Mouse (Mus musculus) hindbrain, embryonic 14.5 days (tissue): ENCODE measurements around the gene Fads6. TPM values are rescaled to one million over a fixed set of nuclear protein-coding genes. Genes with fewer than 3 reads are reported as not detected.

ENCODE experiments used
- ATAC-seq: fragments of 200-750 bp; cut with Nextera tagmentation; 2 replicates; pipeline ENCODE4 v1.8.0; 2017; ENCODE audit warnings: moderate number of reproducible peaks, mild to moderate bottlenecking, moderate TSS enrichment, moderate library complexity; ENCODE audit not compliant: low FRiP score
- DNase-seq: peaks from one replicate; pipeline ENCODE4 v3.0.0-alpha.2; 2015; ENCODE audit warnings: low spot score
- H3K27ac ChIP-seq: fragments of 300-500 bp; sonication (generic); 2 replicates; pipeline ENCODE4 v1.5.1; 2014; ENCODE audit warnings: mild to moderate bottlenecking, moderate library complexity
- H3K27me3 ChIP-seq: fragments of 300-500 bp; sonication (generic); 2 replicates; pipeline ENCODE4 v1.6.1; 2014; ENCODE audit warnings: mild to moderate bottlenecking, low read length, mixed read lengths; ENCODE audit not compliant: control insufficient read depth, insufficient read depth
- H3K36me3 ChIP-seq: fragments of 300-500 bp; sonication (generic); replicated peaks from 2 replicates; pipeline ENCODE4 v1.6.1; 2014; ENCODE audit not compliant: control insufficient read depth, insufficient read depth
- H3K4me1 ChIP-seq: fragments of 300-500 bp; sonication (generic); replicated peaks from 2 replicates; pipeline ENCODE4 v1.6.1; 2014; ENCODE audit warnings: antibody characterized with exemption, low read length, mixed read lengths; ENCODE audit not compliant: control insufficient read depth, insufficient read depth
- H3K4me2 ChIP-seq: fragments of 300-500 bp; sonication (generic); replicated peaks from 2 replicates; pipeline ENCODE4 v1.6.1; 2014; ENCODE audit warnings: mild to moderate bottlenecking, moderate library complexity
- H3K4me3 ChIP-seq: fragments of 300-500 bp; sonication (generic); replicated peaks from 2 replicates; pipeline ENCODE4 v1.5.1; 2014; ENCODE audit warnings: mild to moderate bottlenecking, low read length
- H3K9ac ChIP-seq: fragments of 300-500 bp; sonication (generic); 2 replicates; pipeline ENCODE4 v1.6.1; 2014
- H3K9me3 ChIP-seq: fragments of 300-500 bp; sonication (generic); 2 replicates; pipeline ENCODE4 v1.6.1; 2016; ENCODE audit warnings: low read length; ENCODE audit not compliant: control insufficient read depth
- WGBS: fragments of 180-500 bp; shearing (Covaris S2); extraction: QIAGEN DNeasy Blood & Tissue Kit; methylation state at CpG from one replicate; pipeline ENCODE4 v1.1.7; 2014; 5-methylcytosine and 5-hydroxymethylcytosine counted together
- polyA plus RNA-seq: library from polyadenylated mRNA; unstranded; fragments of >200 nt; fragmentation: Nextera tagmentation; extraction: Ambion mirVana; gene quantifications from 2 replicates; pipeline ENCODE4 v1.2.1, GENCODE M21; 2014

Fads6 gene
- polyA plus RNA-seq, 1 experiment from 2014 or later: 1.4 TPM

DNA sequence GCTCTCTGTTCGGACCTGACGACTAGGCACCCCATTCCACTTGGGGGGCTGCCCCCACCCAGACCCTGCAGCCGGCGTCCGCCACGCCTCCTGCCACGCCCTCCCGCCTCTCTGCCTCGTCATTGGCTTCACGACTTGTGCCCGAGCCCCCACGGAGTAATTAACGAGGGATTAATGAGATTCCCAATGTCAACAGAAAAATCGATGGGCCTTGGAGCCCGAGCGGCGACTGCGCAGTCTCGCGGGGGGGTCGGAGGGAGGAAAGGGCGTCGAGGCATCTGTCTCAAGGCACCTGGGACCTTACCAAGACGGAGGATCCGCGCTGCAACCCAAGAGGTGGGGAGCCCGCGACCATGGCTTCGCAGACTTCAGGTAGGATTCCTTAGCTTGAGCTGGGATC lies 37.1 kb upstream of the Fads6 start, which contains the start of gene Otop3:
TSS of gene Otop3 (plus strand) at position 201 of the 400 bp plus-strand sequence.
- Histone ChIP-seq H3K4me3 (peak within 1 kb of the TSS; percentile 26), H3K27ac (no peak within 1 kb of the TSS), H3K4me2 (peak within 1 kb of the TSS; percentile 66), H3K4me1 (peaks cover 9% of the 10 kb centered on the region), H3K9ac (peak within 1 kb of the TSS; percentile 28; the same call in 1 of the 2 replicates), H3K36me3 (no peaks in the 10 kb centered on the region), H3K9me3 (no peaks in the 10 kb centered on the region), H3K27me3 (peaks cover 40% of the 10 kb centered on the region)
- WGBS: 3% methylated on average over 29 of the region's 29 CpGs
- no peak for DNase-seq
- ATAC-seq: no peak

DNA sequence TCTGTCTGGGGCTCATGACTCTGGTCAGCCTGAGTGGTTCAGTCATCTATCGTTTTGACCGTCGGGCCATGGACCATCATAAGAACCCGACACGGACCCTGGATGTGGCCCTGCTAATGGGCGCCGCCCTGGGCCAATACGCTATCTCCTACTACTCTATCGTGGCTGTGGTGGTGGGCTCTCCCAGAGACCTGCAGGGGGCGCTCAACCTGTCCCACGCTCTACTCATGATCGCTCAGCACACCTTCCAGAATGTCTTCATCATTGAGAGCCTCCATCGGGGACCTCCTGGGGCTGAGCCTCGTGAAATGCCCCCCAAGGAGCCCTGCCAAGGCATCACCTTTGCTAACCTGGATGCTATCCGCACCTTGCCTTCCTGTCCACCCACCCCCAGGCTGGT lies 31.9 kb upstream of the Fads6 start:
- H3K4me1 ChIP-seq: peaks cover 4% of the 10 kb centered on the region
- no peaks in the 10 kb centered on the region for H3K36me3 ChIP-seq
- H3K4me2 ChIP-seq: no peak overlapping the region
- no peak overlapping the region for H3K9ac ChIP-seq
- no peak overlapping the region for H3K4me3 ChIP-seq
- H3K27me3 ChIP-seq: peaks cover 18% of the 10 kb centered on the region
- DNase-seq (no peak), ATAC-seq (no peak)
- WGBS: 67% methylated on average over 15 of the region's 15 CpGs
- H3K9me3 ChIP-seq: no peaks in the 10 kb centered on the region
- H3K27ac ChIP-seq: no peak overlapping the region

DNA sequence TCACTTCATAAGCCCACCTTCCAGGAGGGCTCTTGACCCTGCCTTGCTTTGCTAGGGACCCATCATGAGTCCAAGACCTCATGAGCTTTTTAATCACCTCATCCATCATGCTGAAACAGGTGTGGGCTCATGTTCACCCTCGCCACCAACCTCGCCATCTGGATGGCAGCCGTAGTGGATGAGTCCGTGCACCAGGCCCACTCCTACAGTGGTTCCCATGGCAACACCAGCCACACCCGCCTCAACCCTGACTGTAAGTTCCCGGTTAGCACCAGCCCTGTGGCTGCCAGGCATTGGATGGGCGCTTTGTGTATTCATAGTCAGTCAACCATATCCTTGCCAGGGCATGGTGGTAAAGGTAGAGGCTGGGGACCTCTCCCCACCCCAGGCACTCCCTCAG lies 29.3 kb upstream of the Fads6 start:
- no peaks in the 10 kb centered on the region for H3K9me3 ChIP-seq
- no peaks in the 10 kb centered on the region for H3K4me1 ChIP-seq
- 69% methylated on average over 7 of the region's 7 CpGs for WGBS
- peaks cover 37% of the 10 kb centered on the region for H3K27me3 ChIP-seq
- no peaks in the 10 kb centered on the region for H3K36me3 ChIP-seq
- no peak for DNase-seq
- no peak overlapping the region for H3K27ac ChIP-seq
- no peak for ATAC-seq
- H3K4me3 ChIP-seq: no peak overlapping the region
- H3K4me2 ChIP-seq: no peak overlapping the region
- no peak overlapping the region for H3K9ac ChIP-seq

- no peak overlapping the region for H3K27ac ChIP-seq
- 0 out of 2 replicates have a peak overlapping the region, but pooled peaks have one; percentile 22 for H3K4me2 ChIP-seq
- 22% methylated on average over 31 of the region's 32 CpGs for whole genome bisulfite sequencing
- no peaks in the 10 kb centered on the region for H3K36me3 ChIP-seq
- no peak overlapping the region for H3K9ac ChIP-seq
- DNase-seq (no peak), ATAC-seq (no peak)
- H3K4me3 ChIP-seq: no peak overlapping the region
- no peaks in the 10 kb centered on the region; the same call in 1 of the 2 replicates for H3K4me1 ChIP-seq
- H3K27me3 ChIP-seq: peaks cover 71% of the 10 kb centered on the region
- H3K9me3 ChIP-seq: no peaks in the 10 kb centered on the region
Observed at GRCm38 (mm10) chr11:115323354-115323753, 25.9 kb upstream of the Fads6 start.

GRCm38 (mm10) chr11:115321906-115322693 lies 24.6 kb upstream of the Fads6 start, which contains the start of gene Ush1g:
TSS of gene Ush1g (minus strand) at chr11:115322041.
- Histone ChIP-seq H3K4me2 (peak within 1 kb of the TSS; percentile 24), H3K36me3 (no peaks in the 10 kb centered on the region), H3K27me3 (peaks cover 84% of the 10 kb centered on the region), H3K27ac (no peak within 1 kb of the TSS), H3K9me3 (no peaks in the 10 kb centered on the region), H3K9ac (no peak within 1 kb of the TSS), H3K4me1 (peaks cover 3% of the 10 kb centered on the region; the same call in 1 of the 2 replicates), H3K4me3 (0 out of 2 replicates have a peak within 1 kb of the TSS, but pooled peaks have one; percentile 6)
- DNase-seq: peak; percentile 68
- 4% methylated on average over 35 of the region's 35 CpGs for WGBS
- ATAC-seq: peak; percentile 49; the same call in 1 of the 2 replicates

DNA sequence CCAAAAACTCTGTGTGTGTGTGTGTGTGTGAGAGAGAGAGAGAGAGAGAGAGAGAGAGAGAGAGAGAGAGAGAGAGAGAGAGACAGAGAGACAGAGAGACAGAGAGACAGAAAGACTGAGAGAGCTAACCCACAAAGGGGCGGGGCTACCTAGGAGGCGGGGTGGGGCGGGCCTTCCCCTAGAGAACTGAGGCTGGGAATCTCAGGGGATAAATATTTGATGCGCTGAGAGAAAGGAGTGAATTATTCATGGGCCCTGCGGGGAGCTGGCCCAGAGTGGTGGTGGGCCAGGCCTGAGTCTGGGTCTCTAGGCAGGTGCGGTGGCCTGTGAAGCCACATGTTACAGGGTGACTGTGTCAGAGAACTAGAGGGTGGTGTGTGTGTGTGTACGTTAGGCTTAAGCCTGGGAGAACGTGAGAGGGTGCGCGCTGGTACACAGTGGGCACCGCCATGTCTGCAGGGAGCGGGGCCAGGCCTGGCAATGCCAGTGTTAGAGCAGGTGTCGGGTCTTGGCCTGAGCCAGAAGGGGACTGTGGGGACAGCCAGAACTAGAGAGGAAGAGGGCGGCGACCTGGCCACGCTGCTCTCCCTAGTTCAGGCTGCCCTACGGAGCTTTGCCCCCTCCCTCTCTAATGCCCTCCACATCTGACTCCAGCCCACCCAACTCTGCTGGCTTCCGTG lies 22.4 kb upstream of the Fads6 start:
- Histone ChIP-seq H3K9me3 (no peaks in the 10 kb centered on the region), H3K4me1 (peaks cover 3% of the 10 kb centered on the region; the same call in 1 of the 2 replicates), H3K4me3 (no peak overlapping the region), H3K4me2 (no peak overlapping the region), H3K27me3 (peaks cover 100% of the 10 kb centered on the region), H3K9ac (no peak overlapping the region), H3K36me3 (no peaks in the 10 kb centered on the region), H3K27ac (no peak overlapping the region)
- 7% methylated on average over 18 of the region's 18 CpGs for WGBS
- ATAC-seq (no peak), DNase-seq (no peak)

GRCm38 (mm10) chr11:115318245-115319027 lies 21.0 kb upstream of the Fads6 start:
- Histone ChIP-seq H3K9me3 (no peaks in the 10 kb centered on the region), H3K27me3 (peaks cover 95% of the 10 kb centered on the region), H3K4me1 (peaks cover 3% of the 10 kb centered on the region; the same call in 1 of the 2 replicates), H3K9ac (no peak overlapping the region), H3K36me3 (no peaks in the 10 kb centered on the region), H3K4me2 (0 out of 2 replicates have a peak overlapping the region, but pooled peaks have one; percentile 19), H3K4me3 (no peak overlapping the region), H3K27ac (no peak overlapping the region)
- 4% methylated on average over 62 of the region's 63 CpGs for WGBS
- no peak for DNase-seq
- no peak for ATAC-seq

DNA sequence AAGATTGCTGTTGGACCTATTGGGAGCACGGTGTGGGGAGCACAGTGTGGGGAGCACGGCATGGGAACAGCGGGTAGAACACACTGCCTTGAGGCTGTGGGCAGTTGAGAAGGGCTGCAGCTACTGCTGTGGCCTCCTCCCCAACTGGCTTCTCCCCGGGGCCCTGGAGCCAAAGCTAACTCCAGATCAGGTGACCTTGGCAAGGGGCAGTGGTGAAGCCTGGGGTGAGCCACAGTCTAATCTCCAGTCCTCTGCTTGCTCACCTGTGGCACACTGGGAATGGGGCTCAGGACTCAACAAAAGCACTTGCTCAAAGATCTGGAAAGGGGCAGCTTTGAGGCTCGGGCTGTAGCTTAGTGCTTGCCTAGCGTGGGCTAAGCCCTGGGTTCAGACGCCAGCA lies 19.7 kb upstream of the Fads6 start:
- no peak for DNase-seq
- Histone ChIP-seq H3K4me3 (no peak overlapping the region), H3K4me2 (no peak overlapping the region), H3K27ac (no peak overlapping the region), H3K36me3 (no peaks in the 10 kb centered on the region), H3K9ac (no peak overlapping the region), H3K4me1 (peaks cover 3% of the 10 kb centered on the region; the same call in 1 of the 2 replicates), H3K27me3 (peaks cover 91% of the 10 kb centered on the region), H3K9me3 (no peaks in the 10 kb centered on the region)
- 66% methylated on average over 7 of the region's 7 CpGs for WGBS
- ATAC-seq: no peak
